ENCODE assay signal across 8 mouse cellular contexts in genomic region chrX:13072461-13072982, GRCm38 (mm10). TPM values are rescaled to one million over a fixed set of nuclear protein-coding genes. Genes with fewer than 3 reads are reported as not detected.
DNase-seq lines count a peak whose midpoint lies in the region; ATAC-seq lines count a peak whose summit lies in the region.

No protein-coding gene starts in this region.

- H3K27me3 ChIP-seq in hindbrain, embryonic 12.5 days = peaks cover 24% of the 10 kb centered on the region

- peak overlapping the region; percentile 55 for H3K4me2 ChIP-seq in hindbrain, embryonic 12.5 days (replicated peaks)

- H3K4me3 ChIP-seq in hindbrain, embryonic 12.5 days = peak overlapping the region; percentile 72

- 0 out of 2 replicates have a peak, but pooled peaks cover 2% of the 10 kb centered on the region for H3K4me1 ChIP-seq in hindbrain, embryonic 12.5 days

- peak; percentile 44 for ATAC-seq in hindbrain, embryonic 12.5 days (ENCODE audit: low FRiP score)

- H3K9me3 ChIP-seq in hindbrain, embryonic 12.5 days (replicated peaks) = no peaks in the 10 kb centered on the region

- 19% methylated on average over 60 of the region's 73 CpGs for WGBS in hindbrain, embryonic 12.5 days

- peak overlapping the region; percentile 95 for H3K27ac ChIP-seq in hindbrain, embryonic 12.5 days

- H3K36me3 ChIP-seq in hindbrain, embryonic 12.5 days = no peaks in the 10 kb centered on the region

- H3K9ac ChIP-seq in hindbrain, embryonic 12.5 days = peak overlapping the region; percentile 89

- DNase-seq in Muller cell, postnatal 12 days (ENCODE audit: inconsistent ontology term) = peak; percentile 82
- peak; percentile 85 to 89 for DNase-seq in cerebellum, postnatal 10 days
- peak; percentile 69 for DNase-seq in frontal cortex, postnatal 10 days (ENCODE audit: low spot score in 2 of 2)
- peak; percentile 47 for DNase-seq in left cerebral cortex, adult 11 months (ENCODE audit: low spot score)
- peak; percentile 72 for DNase-seq in lung, postnatal 25 days (ENCODE audit: low spot score)
- peak; percentile 73 for DNase-seq in ovary, postnatal 36 days (ENCODE audit: low spot score)
- peak; percentile 70 for DNase-seq in thymus, postnatal 14 days

RNA-seq across cellular contexts. Expression of gene Usp9x, which starts 1.2 kb away (rescaled TPM):
- polyA plus RNA-seq in hindbrain, embryonic 12.5 days (2016; fragmentation: Nextera tagmentation; extraction: Ambion mirVana) = 65.9 and 71.3 TPM in 2 replicates

Comparison
In these comparisons a context has a peak if more than half of its experiments do, and no peak if none do; other contexts are left out.
1. Peak in every context shown above with its lines: DNase-seq, ATAC-seq, H3K4me3 ChIP-seq and H3K27ac ChIP-seq.